Mouse (Mus musculus): Measurements from ENCODE around the gene Gm10974.

- TF ChIP-seq CTCF (IDR thresholded peaks at IDR 0.05; ENCODE audit: insufficient read depth, low read depth, low read length) (no peak), POLR2A (IDR thresholded peaks at IDR 0.05; ENCODE audit: insufficient read depth, low read depth, low read length) (no peak)
These were observed 61.9 kb downstream of the Gm10974 start, which contains the start of gene Aldh1a3 for GRCm38 (mm10) chr7:66427437-66428161.

All from olfactory bulb, adult 2 months (tissue).